Mouse (Mus musculus): ENCODE measurements around the gene Olfr849.

Olfr849 gene

GRCm38 (mm10) chr9:19439966-19440365 lies at the start of gene Olfr849:
TSS of gene Olfr849 (plus strand) at chr9:19440266.
- DNase-seq (ENCODE audit: extremely low read depth, low read depth), result no peak

GRCm38 (mm10) chr9:19478148-19478547 lies 38.1 kb downstream of the Olfr849 start, which contains the start of gene Olfr850:
TSS of gene Olfr850 (minus strand) at chr9:19478248.
- DNase-seq (ENCODE audit: extremely low read depth, low read depth), result no peak

- no peak for DNase-seq (ENCODE audit: extremely low read depth, low read depth)
Measured at GRCm38 (mm10) chr9:19492995-19493394, 52.9 kb downstream of the Olfr849 start, which contains the start of gene Olfr851. TSS of gene Olfr851 (plus strand) at chr9:19493295.

All from MEL-GATA-1-ER (cell line).